Mouse (Mus musculus): ENCODE results near the gene Dusp18. TPM values are rescaled to one million over a fixed set of nuclear protein-coding genes. Genes with fewer than 3 reads are reported as not detected.
A peak's percentile ranks its signal among the peaks of the same experiment; 100 is the strongest.

Dusp18 gene
- polyA plus RNA-seq, 1 experiment = 9.9 TPM

DNA sequence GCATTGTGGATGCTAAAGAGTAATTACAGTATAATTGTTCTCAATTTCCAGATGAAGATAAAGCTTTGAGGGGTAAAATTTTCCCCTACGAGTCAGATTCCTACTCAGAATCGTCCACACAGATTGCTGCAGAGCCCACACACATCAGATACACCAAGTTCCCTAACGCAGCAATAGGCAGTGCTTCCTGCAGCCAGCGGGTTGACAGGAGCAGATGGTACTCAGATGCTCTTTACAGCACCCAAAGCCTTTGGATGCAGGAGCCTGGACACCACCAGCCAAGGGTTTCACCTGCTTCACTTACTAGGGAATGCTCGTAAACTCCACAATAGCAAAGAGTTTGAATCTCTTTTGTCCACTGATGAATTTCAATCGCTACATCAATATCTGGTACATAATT, 18.6 kb upstream of the Dusp18 start:
- Histone ChIP-seq H3K27me3 (ENCODE audit: control insufficient read depth, insufficient read depth, insufficient read length) (no peaks in the 10 kb centered on the region), H3K36me3 (ENCODE audit: control insufficient read depth, insufficient read depth) (no peaks in the 10 kb centered on the region), H3ac (ENCODE audit: control insufficient read depth, insufficient read length, low read depth) (no peak overlapping the region), H3K4me3 (ENCODE audit: insufficient read depth, poor library complexity, severe bottlenecking) (no peak overlapping the region), H3K79me3 (ENCODE audit: low read depth) (no peaks in the 10 kb centered on the region), H3K79me2 (ENCODE audit: control insufficient read depth, insufficient read depth) (no peaks in the 10 kb centered on the region)
- no peak for TF ChIP-seq MYOD1 (IDR thresholded peaks at IDR 0.05; ENCODE audit: control insufficient read depth, insufficient read length, low read depth)
- TF ChIP-seq MAX (IDR thresholded peaks at IDR 0.05) = no peak
- no peak for TF ChIP-seq CEBPB (IDR thresholded peaks at IDR 0.05; ENCODE audit: low read depth)
- TF ChIP-seq USF1 (IDR thresholded peaks at IDR 0.05; ENCODE audit: low read depth) = no peak
- no peak for TF ChIP-seq FOSL1 (IDR thresholded peaks at IDR 0.05; ENCODE audit: insufficient read depth, low read length, poor library complexity, severe bottlenecking)
- no peak for TF ChIP-seq CTCF (IDR thresholded peaks at IDR 0.05; ENCODE audit: control insufficient read depth, insufficient read depth, insufficient read length)
- TF ChIP-seq MYOG (IDR thresholded peaks at IDR 0.05; ENCODE audit: control insufficient read depth, extremely low read depth, insufficient read length) = no peak

DNA sequence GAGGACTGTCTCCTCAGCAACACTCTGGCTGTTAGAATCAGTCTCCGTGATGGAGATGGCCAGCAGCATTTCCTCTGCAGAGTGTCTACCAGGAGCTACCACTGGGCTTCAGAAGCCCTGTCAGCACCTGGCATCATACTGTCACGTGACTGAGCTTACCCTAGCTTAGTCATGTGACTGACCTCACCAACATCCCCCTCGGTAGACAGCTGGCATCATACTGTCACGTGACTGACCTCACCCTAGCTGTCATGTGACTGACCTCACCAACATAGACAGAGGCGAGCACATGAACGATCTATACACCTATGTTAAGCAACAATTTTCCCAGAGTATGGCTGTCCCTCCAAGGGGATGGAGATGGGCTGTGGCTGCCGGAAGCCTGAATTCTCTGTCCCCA, 16.4 kb upstream of the Dusp18 start:
- Histone ChIP-seq H3K36me3 (ENCODE audit: control insufficient read depth, insufficient read depth) (no peaks in the 10 kb centered on the region), H3ac (ENCODE audit: control insufficient read depth, insufficient read length, low read depth) (no peak overlapping the region), H3K27me3 (ENCODE audit: control insufficient read depth, insufficient read depth, insufficient read length) (no peaks in the 10 kb centered on the region), H3K79me2 (ENCODE audit: control insufficient read depth, insufficient read depth) (no peaks in the 10 kb centered on the region), H3K4me3 (ENCODE audit: insufficient read depth, poor library complexity, severe bottlenecking) (no peak overlapping the region), H3K79me3 (ENCODE audit: low read depth) (no peaks in the 10 kb centered on the region)
- TF ChIP-seq MAX (IDR thresholded peaks at IDR 0.05) (no peak), USF1 (IDR thresholded peaks at IDR 0.05; ENCODE audit: low read depth) (peak; percentile 90)

DNA sequence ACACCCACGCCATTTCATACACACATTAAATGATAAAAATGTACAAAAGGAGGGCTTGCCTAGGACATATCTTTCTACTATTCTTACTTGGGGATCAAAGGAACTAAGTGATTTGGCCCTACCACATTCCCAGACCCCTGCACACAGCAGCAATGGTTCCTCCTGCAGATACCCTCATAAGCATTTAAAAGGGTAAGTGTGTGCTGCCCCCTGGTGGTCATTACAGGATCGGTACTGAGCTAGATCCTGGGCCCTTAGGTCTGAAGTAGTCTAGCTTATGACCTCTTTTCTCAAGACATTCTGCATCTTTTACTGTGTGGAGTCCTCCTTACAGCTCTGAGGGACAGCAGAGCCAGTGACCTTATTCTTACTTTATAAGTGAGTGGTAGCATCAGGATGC, 15.2 kb upstream of the Dusp18 start:
- no peaks in the 10 kb centered on the region for H3K27me3 ChIP-seq (ENCODE audit: control insufficient read depth, insufficient read depth, insufficient read length)
- TF ChIP-seq MYOD1 (IDR thresholded peaks at IDR 0.05; ENCODE audit: control insufficient read depth, insufficient read length, low read depth) (no peak), CTCF (IDR thresholded peaks at IDR 0.05; ENCODE audit: control insufficient read depth, insufficient read depth, insufficient read length) (peak; percentile 65)
- H3K4me3 ChIP-seq (ENCODE audit: insufficient read depth, poor library complexity, severe bottlenecking) = no peak overlapping the region
- no peaks in the 10 kb centered on the region for H3K79me2 ChIP-seq (ENCODE audit: control insufficient read depth, insufficient read depth)
- no peaks in the 10 kb centered on the region for H3K36me3 ChIP-seq (ENCODE audit: control insufficient read depth, insufficient read depth)
- no peak overlapping the region for H3ac ChIP-seq (ENCODE audit: control insufficient read depth, insufficient read length, low read depth)
- H3K79me3 ChIP-seq (ENCODE audit: low read depth) = no peaks in the 10 kb centered on the region

DNA sequence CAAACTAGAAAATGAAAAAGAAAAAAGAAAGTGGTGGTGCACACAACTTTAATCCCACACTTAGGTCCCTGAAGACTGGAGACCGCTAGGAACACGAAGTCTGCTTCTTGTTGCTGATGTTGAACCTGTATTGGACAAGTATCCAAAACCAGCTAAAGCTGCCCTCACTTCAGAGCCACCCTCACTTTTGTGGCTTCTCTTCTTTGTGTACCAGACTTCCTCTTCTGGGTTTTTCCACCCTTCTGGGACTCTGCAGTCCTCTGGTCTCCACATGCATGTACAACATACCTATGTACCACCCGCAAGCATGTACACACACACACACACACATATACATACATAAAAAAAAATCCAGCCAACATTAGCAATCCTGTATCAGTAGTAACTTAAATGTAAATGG, 11.3 kb upstream of the Dusp18 start:
- Histone ChIP-seq H3K79me3 (ENCODE audit: low read depth) (no peaks in the 10 kb centered on the region), H3K4me3 (ENCODE audit: insufficient read depth, poor library complexity, severe bottlenecking) (no peak overlapping the region), H3K79me2 (ENCODE audit: control insufficient read depth, insufficient read depth) (no peaks in the 10 kb centered on the region), H3K27me3 (ENCODE audit: control insufficient read depth, insufficient read depth, insufficient read length) (no peaks in the 10 kb centered on the region), H3ac (ENCODE audit: control insufficient read depth, insufficient read length, low read depth) (no peak overlapping the region), H3K36me3 (ENCODE audit: control insufficient read depth, insufficient read depth) (no peaks in the 10 kb centered on the region)
- TF ChIP-seq CTCF (IDR thresholded peaks at IDR 0.05; ENCODE audit: control insufficient read depth, insufficient read depth, insufficient read length) (no peak), MYOD1 (IDR thresholded peaks at IDR 0.05; ENCODE audit: control insufficient read depth, insufficient read length, low read depth) (no peak), CEBPB (IDR thresholded peaks at IDR 0.05; ENCODE audit: low read depth) (no peak)

DNA sequence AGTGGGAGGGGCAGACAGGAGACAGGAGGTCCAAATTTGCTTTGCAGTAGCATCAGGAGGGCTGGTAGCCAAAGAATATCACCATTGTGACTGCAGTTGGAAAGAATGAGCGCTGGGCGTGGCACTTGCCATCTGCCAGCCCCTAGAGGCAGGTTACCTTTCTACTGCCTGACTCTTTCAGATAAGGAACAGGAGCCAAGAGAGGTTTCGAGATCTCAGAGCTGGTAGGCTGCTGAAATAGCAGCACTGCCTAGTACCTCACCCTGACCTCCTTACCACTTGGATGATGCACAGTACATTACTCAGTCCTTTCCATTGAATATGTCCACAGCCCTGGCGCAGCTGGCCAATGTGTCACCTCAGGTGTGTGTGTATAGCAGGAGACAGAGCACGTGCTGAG, 7.7 kb upstream of the Dusp18 start:
- Histone ChIP-seq H3K27me3 (ENCODE audit: control insufficient read depth, insufficient read depth, insufficient read length) (no peaks in the 10 kb centered on the region), H3K4me3 (ENCODE audit: insufficient read depth, poor library complexity, severe bottlenecking) (no peak overlapping the region), H3ac (ENCODE audit: control insufficient read depth, insufficient read length, low read depth) (no peak overlapping the region), H3K79me3 (ENCODE audit: low read depth) (no peaks in the 10 kb centered on the region), H3K36me3 (ENCODE audit: control insufficient read depth, insufficient read depth) (no peaks in the 10 kb centered on the region), H3K79me2 (ENCODE audit: control insufficient read depth, insufficient read depth) (no peaks in the 10 kb centered on the region)
- no peak for TF ChIP-seq USF1 (IDR thresholded peaks at IDR 0.05; ENCODE audit: low read depth)
- TF ChIP-seq MAX (IDR thresholded peaks at IDR 0.05) = no peak
- TF ChIP-seq CTCF (IDR thresholded peaks at IDR 0.05; ENCODE audit: control insufficient read depth, insufficient read depth, insufficient read length) = no peak
- no peak for TF ChIP-seq FOSL1 (IDR thresholded peaks at IDR 0.05; ENCODE audit: insufficient read depth, low read length, poor library complexity, severe bottlenecking)
- no peak for TF ChIP-seq MYOG (IDR thresholded peaks at IDR 0.05; ENCODE audit: control insufficient read depth, extremely low read depth, insufficient read length)
- TF ChIP-seq CEBPB (IDR thresholded peaks at IDR 0.05; ENCODE audit: low read depth) = no peak
- TF ChIP-seq MYOD1 (IDR thresholded peaks at IDR 0.05; ENCODE audit: control insufficient read depth, insufficient read length, low read depth) = no peak

DNA sequence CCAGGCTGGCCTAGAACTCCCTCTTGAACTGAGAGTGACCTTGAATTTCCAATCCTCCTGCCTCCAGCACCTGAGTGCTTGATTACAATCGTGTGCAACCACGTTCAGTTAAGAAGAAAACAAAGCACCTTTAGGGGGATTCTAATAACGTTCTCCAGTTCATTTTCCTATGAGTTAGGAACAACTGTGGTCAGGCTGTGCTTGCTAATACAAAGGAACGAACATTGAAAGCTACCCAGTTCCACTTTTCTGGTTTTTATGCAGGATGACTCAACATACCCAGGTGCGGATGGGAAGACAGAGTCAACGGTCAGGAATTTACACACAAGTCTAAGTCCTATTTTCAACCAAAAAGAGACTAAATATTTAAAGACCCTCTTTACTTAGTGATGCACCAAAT, 1.1 kb upstream of the Dusp18 start:
- Histone ChIP-seq H3K36me3 (ENCODE audit: control insufficient read depth, insufficient read depth) (peaks cover 26% of the 10 kb centered on the region), H3K79me3 (ENCODE audit: low read depth) (peaks cover 28% of the 10 kb centered on the region), H3ac (ENCODE audit: control insufficient read depth, insufficient read length, low read depth) (no peak overlapping the region), H3K27me3 (ENCODE audit: control insufficient read depth, insufficient read depth, insufficient read length) (no peaks in the 10 kb centered on the region), H3K79me2 (ENCODE audit: control insufficient read depth, insufficient read depth) (peaks cover 35% of the 10 kb centered on the region), H3K4me3 (ENCODE audit: insufficient read depth, poor library complexity, severe bottlenecking) (no peak overlapping the region)
- no peak for TF ChIP-seq MAX (IDR thresholded peaks at IDR 0.05)
- TF ChIP-seq MYOG (IDR thresholded peaks at IDR 0.05; ENCODE audit: control insufficient read depth, extremely low read depth, insufficient read length) = no peak
- no peak for TF ChIP-seq CTCF (IDR thresholded peaks at IDR 0.05; ENCODE audit: control insufficient read depth, insufficient read depth, insufficient read length)
- no peak for TF ChIP-seq MYOD1 (IDR thresholded peaks at IDR 0.05; ENCODE audit: control insufficient read depth, insufficient read length, low read depth)
- no peak for TF ChIP-seq USF1 (IDR thresholded peaks at IDR 0.05; ENCODE audit: low read depth)
- no peak for TF ChIP-seq FOSL1 (IDR thresholded peaks at IDR 0.05; ENCODE audit: insufficient read depth, low read length, poor library complexity, severe bottlenecking)
- no peak for TF ChIP-seq CEBPB (IDR thresholded peaks at IDR 0.05; ENCODE audit: low read depth)
